Mouse (Mus musculus): ENCODE measurements around the gene S100a8.

GRCm38 (mm10) chr3:90664219-90664618 is 4.6 kb upstream of the S100a8 start:
- no peak for TF ChIP-seq POLR2A (IDR thresholded peaks at IDR 0.05; ENCODE audit: control insufficient read depth, low read depth, low read length)
- TF ChIP-seq CTCF (IDR thresholded peaks at IDR 0.05; ENCODE audit: control insufficient read depth, insufficient read depth, insufficient replicate concordance, low read depth, low read length): no peak

Data from testis, adult 2 months (tissue).